Mouse (Mus musculus): ENCODE measurements around the gene Aoah.

- TF ChIP-seq POLR2A (IDR thresholded peaks at IDR 0.05; ENCODE audit: insufficient read depth, low read length) (no peak), CTCF (IDR thresholded peaks at IDR 0.05; ENCODE audit: low read depth, low read length) (no peak)
Measured at GRCm38 (mm10) chr13:20900972-20901457, 107.1 kb downstream of the Aoah start.

All from ES-Bruce4 (cell line).